Mouse (Mus musculus): ENCODE measurements around the gene 6430571L13Rik. TPM values are rescaled to one million over a fixed set of nuclear protein-coding genes. Genes with fewer than 3 reads are reported as not detected.

The 6430571L13Rik gene
- total RNA-seq, 1 experiment from 2014 or later: 2.3 TPM

- peak; percentile 19 for DNase-seq
Observed at GRCm38 (mm10) chr9:107386722-107387121, 46.3 kb downstream of the 6430571L13Rik start.

- DNase-seq: no peak
Observed at GRCm38 (mm10) chr9:107387708-107388107, 47.3 kb downstream of the 6430571L13Rik start.

GRCm38 (mm10) chr9:107388263-107388662 lies 47.9 kb downstream of the 6430571L13Rik start:
- no peak for DNase-seq

- DNase-seq: no peak
Observed at GRCm38 (mm10) chr9:107396397-107396796, 56.0 kb downstream of the 6430571L13Rik start.

- DNase-seq: no peak
Observed at GRCm38 (mm10) chr9:107398968-107399367, 58.6 kb downstream of the 6430571L13Rik start.

- peak; percentile 85 for DNase-seq
Observed at GRCm38 (mm10) chr9:107399491-107399971, 59.1 kb downstream of the 6430571L13Rik start, which contains the start of gene Cacna2d2. Gene Cacna2d2, plus strand, starts transcription at chr9:107399612.

GRCm38 (mm10) chr9:107400060-107400511 lies 59.7 kb downstream of the 6430571L13Rik start:
- DNase-seq: peak; percentile 23

GRCm38 (mm10) chr9:107400666-107401285 lies 60.4 kb downstream of the 6430571L13Rik start:
- no peak for DNase-seq

Other genes with a start within 250 kb of the 6430571L13Rik start
- gene Dock3, start 108.7 kb upstream of the 6430571L13Rik start, total RNA-seq (2021): 3.4 and 4.2 TPM in 2 replicates
- 34.9 and 42.8 TPM in 2 replicates for gene Mapkapk3, start 50.7 kb upstream of the 6430571L13Rik start, total RNA-seq (2021)
- gene Cish, start 44.6 kb upstream of the 6430571L13Rik start, total RNA-seq (2021): 20.5 and 63.5 TPM in 2 replicates
- gene Hemk1, start 2.3 kb upstream of the 6430571L13Rik start, total RNA-seq (2021): 23.1 and 23.9 TPM in 2 replicates
- gene Cacna2d2, start 59.0 kb downstream of the 6430571L13Rik start, total RNA-seq (2021): 5.1 and 6.6 TPM in 2 replicates
- gene Tmem115, start 193.3 kb downstream of the 6430571L13Rik start, total RNA-seq (2021): 36.1 and 36.9 TPM in 2 replicates
- 14.0 and 17.4 TPM in 2 replicates for gene Cyb561d2, start 201.6 kb downstream of the 6430571L13Rik start, total RNA-seq (2021)
- gene Nprl2, start 201.6 kb downstream of the 6430571L13Rik start, total RNA-seq (2021): 21.5 and 22.2 TPM in 2 replicates
- gene Zmynd10, start 206.7 kb downstream of the 6430571L13Rik start, total RNA-seq (2021): 0.19 and 0.38 TPM in 2 replicates
- 22.9 and 26.2 TPM in 2 replicates for gene Rassf1, start 211.0 kb downstream of the 6430571L13Rik start, total RNA-seq (2021)
- 32.7 and 37.9 TPM in 2 replicates for gene Tusc2, start 222.7 kb downstream of the 6430571L13Rik start, total RNA-seq (2021)
- 35.0 and 38.9 TPM in 2 replicates for gene Hyal2, start 227.3 kb downstream of the 6430571L13Rik start, total RNA-seq (2021)
- 9.9 and 17.6 TPM in 2 replicates for gene Hyal1, start 236.3 kb downstream of the 6430571L13Rik start, total RNA-seq (2021)
- 19.6 and 21.0 TPM in 2 replicates for gene Naa80, start 238.3 kb downstream of the 6430571L13Rik start, total RNA-seq (2021)
- gene Hyal3, start 240.2 kb downstream of the 6430571L13Rik start, total RNA-seq (2021): 1.4 and 1.6 TPM in 2 replicates
- 42.1 and 43.1 TPM in 2 replicates for gene Ifrd2, start 247.0 kb downstream of the 6430571L13Rik start, total RNA-seq (2021)

All from adrenal gland, postnatal 14 days (tissue).